Mouse (Mus musculus): ENCODE data around the gene Stac3.

DNA sequence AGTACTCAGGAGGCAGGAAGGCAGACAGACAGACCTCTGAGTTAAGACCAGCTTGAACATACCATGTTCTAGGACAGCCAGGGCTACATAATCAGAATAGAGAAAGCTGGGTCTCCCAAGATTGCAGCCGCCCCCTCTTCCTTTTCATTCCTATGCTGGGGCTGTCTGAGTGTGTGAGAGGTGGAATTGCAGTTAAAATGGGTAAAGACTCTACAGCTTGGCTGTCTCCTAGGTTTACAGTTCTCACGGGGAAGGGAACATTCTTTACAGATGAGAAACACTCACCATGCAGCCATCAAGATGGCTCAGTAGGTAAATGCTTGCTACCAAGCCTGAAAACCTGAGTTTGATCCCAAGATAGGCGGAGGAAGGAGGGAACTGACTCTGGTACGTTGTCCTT lies 1.4 kb upstream of the Stac3 start:
- TF ChIP-seq CTCF (IDR thresholded peaks at IDR 0.05; ENCODE audit: borderline replicate concordance, control insufficient read depth, extremely low read depth, insufficient read depth, low read length, poor library complexity) (no peak), POLR2A (IDR thresholded peaks at IDR 0.05; ENCODE audit: control insufficient read depth, extremely low read depth, insufficient read depth, low read length, poor library complexity) (no peak)
